Mouse (Mus musculus): Measurements from ENCODE around the gene Trpc4ap.
"Not testable (repeated sequence)": the region's sequence is repeated elsewhere in the genome, so short reads cannot be mapped to it uniquely, and the experiment has no call there.

Trpc4ap gene

GRCm38 (mm10) chr2:155691723-155692493 lies at the start of gene Trpc4ap:
Trpc4ap (minus strand) TSS chr2:155692384.
- DNase-seq (ENCODE audit: low spot score in 2 of 2): peak; percentile 91 to 98

DNA sequence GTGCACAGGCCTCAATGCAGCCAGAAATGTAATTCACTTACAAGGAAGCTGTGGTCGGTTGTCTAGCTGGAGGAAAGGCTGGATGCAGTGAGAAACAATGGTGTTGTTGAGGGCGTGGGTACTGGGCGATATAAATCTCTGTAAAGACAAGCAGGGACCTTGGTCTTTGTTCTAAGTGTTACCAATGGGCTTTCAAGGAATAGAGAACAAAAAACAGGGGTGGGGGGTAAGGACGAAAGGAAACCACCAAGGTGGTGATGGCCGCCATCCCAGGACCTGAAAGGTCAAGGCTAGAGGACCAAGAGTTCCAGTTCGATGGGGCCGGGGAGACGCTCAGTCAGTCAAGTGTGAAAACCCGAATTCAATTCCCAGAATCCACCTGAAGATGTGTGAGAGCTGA lies 45.6 kb upstream of the Trpc4ap start:
- DNase-seq (ENCODE audit: low spot score in 2 of 2): no peak

GRCm38 (mm10) chr2:155736936-155737335 lies 44.8 kb upstream of the Trpc4ap start:
- no peak for DNase-seq (ENCODE audit: low spot score in 2 of 2)

GRCm38 (mm10) chr2:155735766-155736165 lies 43.6 kb upstream of the Trpc4ap start, which contains the start of gene Gm17581:
Gm17581 (minus strand) TSS chr2:155735866.
- not testable (repeated sequence) for DNase-seq (ENCODE audit: low spot score in 2 of 2)

- DNase-seq (ENCODE audit: low spot score in 2 of 2): no peak
Measured at GRCm38 (mm10) chr2:155735080-155735479, 42.9 kb upstream of the Trpc4ap start.

DNA sequence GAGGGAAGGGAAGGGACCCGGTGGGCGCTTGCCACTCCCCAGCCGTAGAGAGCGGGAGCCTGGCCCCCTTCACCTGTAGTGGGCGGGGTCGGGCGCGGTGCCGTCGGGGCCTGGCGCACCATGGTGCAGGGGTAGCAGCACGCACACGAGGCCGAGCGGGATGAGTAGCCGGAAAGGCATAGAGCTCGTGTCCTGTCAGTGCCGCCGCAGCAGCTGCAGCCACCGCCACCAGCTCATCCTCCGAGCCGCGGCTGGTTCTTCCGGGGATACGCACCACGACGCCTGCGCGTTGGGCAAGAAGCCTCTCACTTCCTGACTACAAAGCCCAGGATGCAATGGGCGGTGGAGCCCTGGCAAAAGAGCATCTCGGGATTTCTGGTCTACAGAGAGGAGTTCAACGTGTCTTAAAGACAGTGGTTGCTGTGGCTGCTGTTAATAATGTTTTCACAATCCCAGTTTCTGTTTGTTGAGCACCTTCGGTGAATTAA lies 37.0 kb upstream of the Trpc4ap start, which contains the start of gene Edem2:
TSS of gene Edem2 (minus strand) at position 318 of the 488 bp plus-strand sequence.
- DNase-seq (ENCODE audit: low spot score in 2 of 2): peak; percentile 81 to 88

DNA sequence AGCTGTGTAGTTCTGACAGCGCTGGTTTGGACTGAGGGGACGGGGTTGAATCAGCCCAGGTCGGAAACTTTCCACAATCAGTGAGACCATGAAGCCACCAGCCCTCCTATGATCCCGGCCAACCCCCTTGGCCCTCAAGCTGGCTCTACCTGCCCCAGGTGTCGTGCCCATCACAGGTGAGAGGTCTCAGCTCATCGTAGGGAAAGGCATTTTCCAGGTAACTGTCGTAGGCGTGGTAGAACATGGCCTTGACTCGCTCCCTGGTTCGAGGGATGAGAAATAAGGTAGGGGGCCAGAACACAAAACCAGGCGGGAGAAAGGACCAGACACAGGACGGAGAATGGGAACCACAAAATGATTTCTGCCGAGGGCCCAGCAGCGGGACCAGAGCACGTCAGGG lies 36.6 kb upstream of the Trpc4ap start:
- no peak for DNase-seq (ENCODE audit: low spot score in 2 of 2)

DNA sequence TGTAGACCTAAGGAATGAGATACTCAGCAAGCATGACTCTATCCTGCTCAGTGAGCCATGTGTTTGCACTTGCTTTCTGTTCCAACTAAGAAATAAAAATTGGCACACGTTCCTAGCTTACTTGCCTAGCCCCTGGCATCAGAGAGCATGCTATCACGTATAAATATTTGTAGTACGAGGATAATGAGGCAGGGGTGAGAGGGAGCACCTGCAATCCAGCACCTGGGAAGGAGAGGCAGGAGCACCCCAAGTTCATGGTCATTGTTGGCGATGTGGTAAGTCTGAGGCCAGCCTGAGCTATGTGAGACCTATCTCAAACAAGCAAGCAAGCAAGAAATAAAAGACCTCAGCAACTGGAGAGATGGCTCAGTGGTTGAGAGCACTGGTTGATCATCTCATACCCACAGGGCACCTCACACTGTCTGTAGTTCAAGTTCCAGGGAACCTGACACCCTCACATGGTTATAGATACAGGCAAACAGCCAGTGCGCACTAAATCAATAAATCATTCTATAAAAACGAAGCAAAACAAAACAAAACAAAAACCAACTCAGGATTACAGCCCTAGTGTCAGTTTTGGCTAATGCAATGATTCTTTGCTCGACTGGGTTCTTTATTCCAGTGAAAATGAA lies 35.7 kb upstream of the Trpc4ap start:
- DNase-seq (ENCODE audit: low spot score in 2 of 2): no peak

DNA sequence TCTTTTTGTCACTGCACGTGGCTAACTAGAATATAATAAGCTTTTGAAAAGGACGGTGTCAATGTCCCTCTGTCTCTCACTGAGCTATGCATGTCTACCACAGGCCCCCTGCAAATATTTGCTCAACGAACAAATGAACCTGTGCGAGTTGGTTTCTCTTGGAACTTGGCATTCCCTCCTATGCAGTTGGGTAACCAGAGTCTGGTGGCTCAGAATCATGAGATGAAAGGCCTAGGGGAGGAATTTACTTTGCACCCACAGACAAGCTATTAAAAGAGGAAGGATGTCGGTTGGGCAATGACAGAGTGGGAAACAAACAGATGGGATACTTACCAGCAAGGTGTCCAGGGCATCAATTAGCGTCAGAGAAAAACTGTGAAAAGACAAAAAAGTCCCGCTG lies 34.1 kb upstream of the Trpc4ap start:
- no peak for DNase-seq (ENCODE audit: low spot score in 2 of 2)

GRCm38 (mm10) chr2:155724526-155724925 lies 32.3 kb upstream of the Trpc4ap start:
- no peak for DNase-seq (ENCODE audit: low spot score in 2 of 2)

DNA sequence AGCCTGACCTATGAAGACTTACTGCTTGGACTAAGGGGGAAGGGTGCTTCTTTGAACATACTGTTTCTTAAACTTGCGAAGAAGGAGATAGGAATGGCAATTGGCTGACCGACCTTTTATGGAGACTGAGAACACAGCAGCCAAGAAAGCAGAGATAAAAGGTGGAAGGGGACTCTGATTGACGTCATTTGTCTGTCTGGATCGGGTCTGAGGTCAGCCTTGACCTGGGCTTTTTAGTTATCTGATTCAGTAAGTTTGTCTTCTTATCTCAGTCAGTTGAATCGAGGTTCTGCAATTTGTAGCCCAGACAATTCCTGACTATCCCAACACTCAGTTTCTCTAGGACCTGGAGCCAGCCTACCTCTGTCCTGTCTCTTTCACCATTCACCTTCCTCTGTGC lies 31.9 kb upstream of the Trpc4ap start:
- DNase-seq (ENCODE audit: low spot score in 2 of 2): no peak

- DNase-seq (ENCODE audit: low spot score in 2 of 2): no peak
Measured at GRCm38 (mm10) chr2:155720585-155720984, 28.4 kb upstream of the Trpc4ap start.

- no peak for DNase-seq (ENCODE audit: low spot score in 2 of 2)
Measured at GRCm38 (mm10) chr2:155717082-155717990, 25.2 kb upstream of the Trpc4ap start.

DNA sequence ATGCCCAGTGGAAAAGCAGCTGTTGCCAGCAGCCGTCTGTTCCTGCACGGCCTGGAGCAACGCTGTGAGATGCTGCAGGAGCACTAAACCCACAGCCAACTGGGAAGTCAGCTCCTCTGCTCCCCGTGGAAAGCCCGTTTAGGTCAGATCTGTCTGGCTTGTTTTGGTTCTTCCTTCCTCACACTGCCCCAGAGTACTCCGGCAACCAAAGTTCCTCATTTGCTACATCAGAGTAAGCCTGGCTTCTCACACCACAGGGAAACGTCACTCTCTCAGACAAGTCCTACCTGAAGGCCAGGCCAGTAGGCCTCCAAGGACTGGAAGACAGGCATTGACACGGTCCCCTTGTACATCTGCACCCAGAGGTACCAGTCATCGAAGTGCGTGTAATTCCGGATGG lies 18.4 kb upstream of the Trpc4ap start:
- no peak for DNase-seq (ENCODE audit: low spot score in 2 of 2)

DNA sequence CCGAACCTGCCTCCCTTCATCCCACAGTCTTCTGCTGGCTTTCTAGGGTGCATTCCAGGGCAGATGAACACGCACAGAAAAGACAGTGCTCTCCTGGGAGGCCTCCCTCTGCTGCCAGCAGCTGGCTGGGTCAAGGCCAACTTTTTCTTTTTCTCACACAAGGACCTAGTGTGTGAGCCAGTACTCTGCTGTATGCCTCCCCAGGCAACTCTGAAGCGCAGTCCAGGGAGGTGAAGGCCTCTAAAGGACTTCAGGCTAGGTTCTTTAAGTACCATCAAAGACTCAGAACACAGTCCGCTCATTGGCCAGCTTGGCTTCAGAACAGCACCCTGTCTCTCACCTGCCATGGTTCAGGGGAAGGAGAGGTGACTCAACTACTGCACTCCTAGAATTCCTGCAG lies 15.1 kb upstream of the Trpc4ap start:
- peak in 1 of 2 experiments; percentile 25 for DNase-seq (ENCODE audit: low spot score in 2 of 2)

GRCm38 (mm10) chr2:155703630-155704029 lies 11.4 kb upstream of the Trpc4ap start:
- no peak for DNase-seq (ENCODE audit: low spot score in 2 of 2)

DNA sequence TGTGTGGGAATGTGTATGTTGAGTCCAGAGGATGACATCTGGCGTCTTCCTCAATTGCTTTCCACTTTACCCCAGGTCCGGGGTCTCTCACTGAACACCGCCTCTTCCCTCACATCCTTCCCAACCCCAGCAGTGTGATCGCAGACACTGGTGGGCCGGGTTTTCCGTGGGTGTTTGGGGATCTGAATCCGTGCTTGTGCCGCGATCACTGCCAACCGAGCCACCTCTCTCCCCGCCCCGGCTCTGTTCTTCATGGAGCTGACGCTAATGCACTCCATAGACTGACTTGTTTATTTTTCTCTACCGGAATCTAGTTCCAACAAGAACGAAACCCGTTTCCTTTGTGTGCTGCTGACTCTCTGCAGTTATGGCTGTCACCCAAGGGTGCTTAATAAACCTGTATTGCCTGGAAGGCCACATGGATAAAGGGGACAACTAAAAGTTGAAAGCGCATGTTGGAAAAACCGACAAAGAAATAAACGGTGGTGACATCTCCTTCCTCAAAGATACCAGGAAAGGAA lies 9.3 kb upstream of the Trpc4ap start:
- no peak for DNase-seq (ENCODE audit: low spot score in 2 of 2)

DNA sequence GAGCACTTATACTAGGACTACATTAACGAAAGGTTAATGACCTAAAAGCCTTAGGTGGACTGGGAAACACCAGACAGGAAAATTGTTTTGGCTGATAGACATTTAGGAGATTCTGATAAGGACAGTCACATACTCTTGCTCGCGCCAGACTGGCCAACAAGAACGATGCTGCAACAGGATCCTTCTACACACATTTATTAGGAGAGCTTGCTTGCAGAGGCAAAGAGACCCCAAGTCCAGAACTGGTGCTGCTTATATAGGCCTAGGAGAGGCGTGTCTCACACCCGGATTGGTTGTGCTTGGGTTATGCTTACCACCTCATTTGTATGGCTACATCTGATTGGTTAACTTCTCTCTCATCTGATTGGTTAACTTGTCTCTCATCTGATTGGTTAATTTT lies 6.3 kb upstream of the Trpc4ap start:
- DNase-seq (ENCODE audit: low spot score in 2 of 2): not testable (repeated sequence)

DNA sequence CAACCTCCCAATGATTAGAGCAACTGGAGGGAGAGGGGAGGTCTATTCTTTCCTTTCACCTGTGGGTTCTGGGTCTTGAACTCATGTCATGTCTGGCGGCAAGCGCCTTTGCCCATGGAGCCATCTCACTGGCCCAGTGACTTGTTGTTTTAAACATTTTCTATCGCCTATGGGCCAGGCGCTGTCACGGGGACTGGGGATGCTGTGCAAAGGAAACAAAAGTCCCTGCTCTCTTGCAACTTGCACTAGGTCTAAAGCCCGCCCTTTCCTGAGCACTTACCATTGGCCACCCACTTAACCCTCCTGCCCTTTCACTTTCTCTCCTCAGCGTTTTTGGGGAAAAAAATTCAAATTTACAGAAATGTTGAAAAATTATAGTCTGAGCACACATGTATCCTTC lies 4.7 kb upstream of the Trpc4ap start:
- DNase-seq (ENCODE audit: low spot score in 2 of 2): no peak

DNA sequence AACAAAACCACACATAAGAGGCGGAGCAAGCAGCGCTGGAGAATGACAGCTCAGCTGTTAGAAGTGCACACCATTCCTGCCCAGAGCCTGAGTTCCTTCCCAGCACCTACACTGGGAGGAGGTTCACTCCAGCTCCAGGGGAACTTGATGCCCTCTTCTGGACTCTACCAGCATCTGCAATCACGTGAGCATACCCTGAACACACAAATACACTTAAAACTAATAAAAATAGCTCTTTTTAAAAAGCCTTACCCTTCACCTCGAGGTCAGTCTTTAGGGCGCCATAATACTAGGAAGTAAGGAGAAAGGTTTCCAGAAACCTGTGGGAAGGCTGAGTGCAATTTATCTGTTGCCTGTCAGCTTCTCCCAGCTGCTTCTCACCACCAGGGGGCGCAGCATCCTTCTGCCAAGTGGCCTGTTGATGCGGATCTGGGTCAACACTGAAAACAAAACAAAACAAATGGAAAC lies 3.9 kb upstream of the Trpc4ap start:
- DNase-seq (ENCODE audit: low spot score in 2 of 2): peak; percentile 37 to 65

GRCm38 (mm10) chr2:155695316-155695715 lies 3.1 kb upstream of the Trpc4ap start:
- no peak for DNase-seq (ENCODE audit: low spot score in 2 of 2)

GRCm38 (mm10) chr2:155694564-155694963 lies 2.4 kb upstream of the Trpc4ap start:
- DNase-seq (ENCODE audit: low spot score in 2 of 2): no peak

Data from frontal cortex, postnatal 14 days (tissue).